Mouse (Mus musculus) cerebellum, adult 9-10 months (tissue): ENCODE results near the gene Ddhd1.
A peak's percentile ranks its signal among the peaks of the same experiment; 100 is the strongest.

Source experiments
- DNase-seq: peaks from one replicate; pipeline ENCODE4 v3.0.0; 2022

Ddhd1 gene

GRCm38 (mm10) chr14:45657641-45658611, at the start of gene Ddhd1:
Gene Ddhd1 (minus strand): TSS chr14:45658143.
- DNase-seq, result peak; percentile 89

- DNase-seq, result no peak
Measured at GRCm38 (mm10) chr14:45707176-45707910, 49.4 kb upstream of the Ddhd1 start.

GRCm38 (mm10) chr14:45700031-45700572, 42.2 kb upstream of the Ddhd1 start:
- DNase-seq, result no peak

- DNase-seq, result no peak
Measured at GRCm38 (mm10) chr14:45698867-45699266, 40.9 kb upstream of the Ddhd1 start.

GRCm38 (mm10) chr14:45696098-45696497, 38.2 kb upstream of the Ddhd1 start:
- no peak for DNase-seq

- no peak for DNase-seq
Measured at GRCm38 (mm10) chr14:45693891-45694290, 35.9 kb upstream of the Ddhd1 start.

GRCm38 (mm10) chr14:45690520-45691246, 32.7 kb upstream of the Ddhd1 start:
- DNase-seq, result peak; percentile 60

- DNase-seq, result no peak
Measured at GRCm38 (mm10) chr14:45685313-45685712, 27.4 kb upstream of the Ddhd1 start.

GRCm38 (mm10) chr14:45676722-45677121, 18.8 kb upstream of the Ddhd1 start:
- DNase-seq, result no peak

GRCm38 (mm10) chr14:45668325-45668724, 10.4 kb upstream of the Ddhd1 start:
- DNase-seq, result no peak

GRCm38 (mm10) chr14:45667231-45667630, 9.3 kb upstream of the Ddhd1 start:
- no peak for DNase-seq

GRCm38 (mm10) chr14:45661575-45661974, 3.6 kb upstream of the Ddhd1 start:
- no peak for DNase-seq

GRCm38 (mm10) chr14:45660315-45660714, 2.4 kb upstream of the Ddhd1 start:
- DNase-seq, result no peak

GRCm38 (mm10) chr14:45656831-45657640, 907 bp downstream of the Ddhd1 start:
- DNase-seq, result peak; percentile 68

GRCm38 (mm10) chr14:45654876-45655416, 3.0 kb downstream of the Ddhd1 start:
- DNase-seq, result no peak

GRCm38 (mm10) chr14:45653756-45654155, 4.2 kb downstream of the Ddhd1 start:
- no peak for DNase-seq

GRCm38 (mm10) chr14:45648999-45649818, 8.7 kb downstream of the Ddhd1 start:
- no peak for DNase-seq

- DNase-seq, result no peak
Measured at GRCm38 (mm10) chr14:45648144-45648543, 9.8 kb downstream of the Ddhd1 start.

GRCm38 (mm10) chr14:45647632-45648031, 10.3 kb downstream of the Ddhd1 start:
- DNase-seq, result no peak

GRCm38 (mm10) chr14:45647175-45647574, 10.8 kb downstream of the Ddhd1 start:
- DNase-seq, result no peak

GRCm38 (mm10) chr14:45644786-45645185, 13.2 kb downstream of the Ddhd1 start:
- no peak for DNase-seq
